Mouse (Mus musculus): ENCODE results near the gene Paqr4.

DNA sequence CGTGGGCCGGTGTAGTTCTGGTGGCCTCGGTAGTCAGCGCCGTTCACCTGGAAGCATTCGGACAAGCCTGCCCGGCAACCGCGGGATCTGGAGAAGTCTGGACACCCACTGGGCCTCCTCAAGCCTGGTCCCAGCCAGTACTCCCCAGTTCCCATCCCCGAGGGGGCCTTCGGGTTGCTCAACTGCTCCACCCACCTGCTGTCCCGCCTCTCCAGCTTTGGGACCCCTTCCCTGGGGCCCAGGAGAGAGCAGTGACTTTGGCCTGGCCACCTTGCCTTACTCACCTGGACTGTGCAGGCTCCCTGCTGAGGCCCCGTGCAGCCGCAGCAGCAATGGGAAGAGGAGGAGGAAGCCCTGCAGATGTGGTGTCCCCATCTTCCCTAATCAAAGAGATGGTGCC, 4.0 kb upstream of the Paqr4 start:
- TF ChIP-seq CTCF (IDR thresholded peaks at IDR 0.05; ENCODE audit: low read depth, low read length) (no peak), POLR2A (IDR thresholded peaks at IDR 0.05; ENCODE audit: insufficient read depth, low read length) (no peak)
